Mouse (Mus musculus) testis, adult 2 months (tissue): ENCODE data around the gene Wrnip1.

ENCODE experiments used
- CTCF ChIP-seq: fragments of 200-500 bp; IDR thresholded peaks from 2 replicates; pipeline ENCODE4 v1.5.1; 2012; ENCODE audit warnings: low read depth, mild to moderate bottlenecking, inconsistent platforms, low read length, moderate library complexity; ENCODE audit not compliant: control insufficient read depth, insufficient read depth, insufficient replicate concordance
- POLR2A ChIP-seq: fragments of 200-500 bp; IDR thresholded peaks from 2 replicates; pipeline ENCODE4 v1.6.1; 2012; ENCODE audit warnings: low read depth, mild to moderate bottlenecking, inconsistent platforms, low read length, moderate library complexity; ENCODE audit not compliant: control insufficient read depth

DNA sequence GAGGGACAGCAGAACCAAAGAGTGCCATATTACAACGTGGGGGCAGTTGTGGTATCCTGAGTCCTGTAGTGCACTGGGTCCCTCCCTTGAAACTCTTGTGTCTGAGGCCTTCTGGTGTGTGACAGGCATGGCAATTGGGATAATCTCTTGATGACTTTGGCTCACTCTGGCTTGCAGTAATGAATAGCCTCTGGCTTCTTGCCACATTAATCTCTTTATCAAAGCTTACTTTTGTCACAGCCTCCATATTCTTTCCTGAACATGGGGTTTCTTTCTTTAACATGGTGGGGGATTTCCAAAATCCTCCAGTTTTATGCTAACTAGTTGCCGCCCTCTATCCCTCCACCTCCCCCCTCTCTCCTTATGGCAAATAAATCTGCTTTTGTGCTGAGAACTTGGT is 51.2 kb downstream of the Wrnip1 start:
- TF ChIP-seq POLR2A (no peak), CTCF (no peak)
